Mouse (Mus musculus) heart, postnatal 0 days (tissue): ENCODE results near the gene Fbxo3.

ENCODE experiments used
- CTCF ChIP-seq: IDR thresholded peaks from 2 replicates; pipeline ENCODE4 v1.5.1; 2016; ENCODE audit warnings: antibody characterized with exemption, control low read depth, low read depth
- EP300 ChIP-seq: IDR thresholded peaks from 2 replicates; pipeline ENCODE4 v1.6.1; 2016; ENCODE audit warnings: antibody characterized with exemption, low read depth

GRCm38 (mm10) chr2:104058954-104059353, 31.4 kb downstream of the Fbxo3 start:
- no peak for TF ChIP-seq CTCF
- TF ChIP-seq EP300: no peak
